Mouse (Mus musculus) granulocyte monocyte progenitor cell, adult 5-6 weeks (primary cell): ENCODE results near the gene Chka. TPM values are rescaled to one million over a fixed set of nuclear protein-coding genes. Genes with fewer than 3 reads are reported as not detected.
A peak's percentile ranks its signal among the peaks of the same experiment; 100 is the strongest.

Experiments used
- ATAC-seq: replicated peaks from 2 replicates; pipeline ENCODE4 v1.8.0; 2016; ENCODE audit warnings: mild to moderate bottlenecking, moderate TSS enrichment, inconsistent platforms; ENCODE audit not compliant: poor library complexity, severe bottlenecking
- total RNA-seq, 2 experiments: library from RNA; stranded (forward) in 1 of 2; stranded (reverse) in 1 of 2; fragments of 200-712, 200-1000 nt in 1 of 2; fragments of >200 nt in 1 of 2; fragmentation: Nextera tagmentation in 1 of 2; gene quantifications; 2 replicates each; pipeline ENCODE4 v1.2.3; 2014 to 2017

The Chka gene
- total RNA-seq, 2 experiments from 2014 or later, result 30.2 to 32.7 TPM

GRCm38 (mm10) chr19:3907876-3908660, 56.5 kb downstream of the Chka start:
- no peak for ATAC-seq

- ATAC-seq, result no peak
These were observed 58.6 kb downstream of the Chka start for GRCm38 (mm10) chr19:3910206-3910605.

- peak; percentile 84 for ATAC-seq
These were observed 61.0 kb downstream of the Chka start, which contains the start of gene Ndufs8 for GRCm38 (mm10) chr19:3912337-3913204. TSS of gene Ndufs8 (minus strand) at chr19:3912774.

- no peak for ATAC-seq
These were observed 62.1 kb downstream of the Chka start for GRCm38 (mm10) chr19:3913692-3914091.

DNA sequence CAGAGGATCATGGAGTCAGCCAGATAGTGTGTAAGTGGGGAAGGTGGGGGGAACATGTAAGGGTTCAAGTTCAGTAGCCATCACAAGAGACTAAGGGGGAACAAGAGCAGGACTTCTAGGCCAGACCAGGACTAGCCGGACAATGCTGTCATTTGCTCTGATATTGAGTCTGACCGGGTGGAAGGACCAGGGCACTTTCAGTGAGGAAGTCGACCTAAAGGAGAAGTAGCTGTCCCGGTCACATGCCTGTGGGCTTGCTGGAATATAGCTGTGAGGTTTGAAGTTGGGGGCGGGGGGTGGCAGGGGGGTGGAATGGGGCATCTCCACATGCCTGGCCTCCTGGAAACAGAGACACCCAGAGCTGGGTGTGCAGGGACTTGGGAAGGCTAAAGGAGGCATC, 63.0 kb downstream of the Chka start:
- ATAC-seq, result peak; percentile 38

GRCm38 (mm10) chr19:3916727-3917126, 65.2 kb downstream of the Chka start:
- ATAC-seq, result no peak

DNA sequence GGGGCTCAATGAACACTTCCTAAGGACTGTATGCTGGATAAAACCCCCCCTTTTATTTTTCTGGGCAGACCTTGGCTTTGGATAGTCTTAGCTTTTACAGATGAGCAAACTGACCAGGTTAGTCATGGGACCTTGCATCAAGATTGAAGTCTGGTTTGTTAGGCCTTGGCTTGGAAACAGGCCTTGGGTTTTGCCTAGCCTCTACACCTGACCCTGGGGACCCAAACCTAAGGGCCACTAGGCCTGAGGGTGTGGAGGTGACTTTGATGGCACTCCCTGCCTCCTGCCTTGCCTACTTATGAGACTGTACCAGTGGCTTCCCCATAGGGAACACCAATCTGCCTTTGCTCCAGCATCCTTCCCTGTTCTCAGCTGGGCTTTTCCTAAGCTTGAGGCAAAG, 68.4 kb downstream of the Chka start:
- no peak for ATAC-seq

DNA sequence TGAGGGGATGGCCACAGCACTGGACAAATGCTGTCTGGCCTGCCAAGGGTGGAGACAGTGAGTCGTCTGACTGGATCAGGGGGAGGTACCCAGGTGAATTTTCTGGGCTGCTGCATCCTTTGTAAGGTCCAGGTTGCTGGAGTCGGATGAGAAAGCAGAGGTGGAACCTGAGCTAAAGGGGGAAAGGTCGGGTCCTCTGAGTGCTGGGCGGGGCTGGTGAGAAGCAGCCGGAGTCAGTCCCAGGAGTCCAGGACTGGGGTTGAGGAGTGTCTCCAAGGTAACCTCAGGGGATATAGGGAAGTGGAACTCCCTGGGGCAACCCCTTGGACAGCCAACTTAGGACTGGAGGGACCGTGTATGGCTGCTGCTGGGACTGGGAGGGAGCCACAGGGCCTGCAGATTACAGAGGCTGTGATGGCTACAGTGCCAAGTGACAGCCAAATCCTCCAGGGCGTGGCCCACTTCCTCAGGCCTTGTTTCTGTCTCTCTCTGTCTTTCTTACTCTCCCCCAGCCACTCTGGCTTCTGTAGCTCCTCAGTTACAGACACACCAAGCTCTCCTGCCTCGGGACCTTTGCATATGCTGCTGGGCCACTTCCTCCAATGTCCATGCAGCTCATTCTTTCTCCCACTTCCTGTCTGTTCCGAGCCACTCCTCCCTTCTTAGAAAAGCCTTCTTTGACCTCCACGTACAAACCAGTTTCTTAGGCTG, 71.2 kb downstream of the Chka start:
- ATAC-seq, result peak; percentile 75

- ATAC-seq, result peak; percentile 43
These were observed 72.0 kb downstream of the Chka start for GRCm38 (mm10) chr19:3923586-3923985.

DNA sequence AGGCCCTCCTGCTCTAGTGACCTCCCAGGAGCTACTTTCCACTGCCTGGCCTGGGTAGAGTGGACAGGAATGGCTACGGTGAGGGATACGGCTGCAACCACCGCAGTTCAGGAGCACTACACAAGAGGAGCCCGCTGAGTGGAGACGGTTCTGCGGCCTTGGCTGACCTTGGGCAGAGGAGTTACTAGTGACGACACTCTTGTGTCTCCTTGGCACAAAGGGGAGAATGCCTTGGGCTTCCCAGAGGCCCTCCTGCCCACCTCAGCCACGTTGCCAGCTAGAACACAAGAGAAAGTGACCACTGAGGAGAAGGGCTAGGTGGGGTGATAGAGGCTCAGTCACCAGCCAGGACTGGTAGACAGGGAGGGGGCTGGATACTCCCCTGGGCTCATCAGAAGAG, 72.6 kb downstream of the Chka start:
- ATAC-seq, result no peak

DNA sequence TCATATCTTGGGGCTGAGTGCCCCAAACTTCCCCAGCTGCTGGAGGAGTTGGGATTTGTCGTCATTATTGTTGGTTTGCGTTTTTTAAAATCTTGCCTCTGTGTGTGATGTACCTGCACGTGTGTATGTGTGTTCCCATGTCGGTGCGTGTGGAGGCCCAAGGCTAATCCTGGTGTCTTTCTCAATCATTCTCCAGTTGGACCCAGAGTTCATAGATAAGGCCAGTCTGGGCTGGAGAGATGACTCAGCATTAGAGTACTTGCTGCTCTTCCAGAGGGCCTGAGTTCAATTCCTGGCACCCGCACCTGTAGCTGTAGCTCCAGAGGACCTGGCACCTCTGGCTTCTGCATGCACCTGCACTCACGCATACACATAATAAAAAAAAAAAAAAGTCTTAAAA, 73.3 kb downstream of the Chka start:
- ATAC-seq, result no peak

DNA sequence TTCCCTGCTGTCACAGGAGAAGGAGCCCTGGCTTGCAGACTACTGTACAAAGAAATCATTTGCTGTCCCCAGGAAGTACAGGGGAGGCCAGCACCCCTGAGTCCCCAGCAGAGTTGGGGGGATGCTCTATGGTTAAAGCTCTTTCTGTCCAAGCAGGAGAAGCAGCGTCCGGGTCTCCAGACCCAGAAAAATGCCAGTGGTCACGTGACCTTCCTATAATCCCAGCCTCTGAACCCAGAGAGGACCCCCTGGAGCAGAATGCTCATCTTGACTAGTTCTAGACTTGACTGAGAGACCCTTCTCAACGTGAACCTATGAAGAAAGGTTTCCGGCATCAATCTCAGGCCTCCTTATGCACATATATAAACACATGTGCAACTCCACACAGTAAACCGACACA, 74.3 kb downstream of the Chka start:
- ATAC-seq, result no peak

DNA sequence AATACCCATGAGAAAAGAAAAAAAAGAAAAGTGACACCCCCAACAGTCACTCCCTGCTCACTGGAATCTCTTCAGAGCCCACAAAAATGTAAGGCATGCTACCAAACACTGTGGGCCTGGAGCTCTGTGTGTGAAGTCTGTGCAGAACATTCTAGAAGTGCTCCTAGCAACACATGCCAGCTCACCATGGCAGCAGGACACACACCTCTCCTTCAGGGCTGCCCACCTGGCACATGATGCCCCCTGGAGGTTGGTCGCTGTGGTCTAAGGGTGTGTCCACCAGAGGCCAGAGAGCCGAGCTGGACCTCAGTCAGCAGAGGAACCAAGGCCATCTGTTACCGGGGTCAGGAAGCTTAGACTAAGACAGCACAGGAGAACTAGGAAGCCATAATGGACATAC, 74.7 kb downstream of the Chka start:
- ATAC-seq, result no peak

DNA sequence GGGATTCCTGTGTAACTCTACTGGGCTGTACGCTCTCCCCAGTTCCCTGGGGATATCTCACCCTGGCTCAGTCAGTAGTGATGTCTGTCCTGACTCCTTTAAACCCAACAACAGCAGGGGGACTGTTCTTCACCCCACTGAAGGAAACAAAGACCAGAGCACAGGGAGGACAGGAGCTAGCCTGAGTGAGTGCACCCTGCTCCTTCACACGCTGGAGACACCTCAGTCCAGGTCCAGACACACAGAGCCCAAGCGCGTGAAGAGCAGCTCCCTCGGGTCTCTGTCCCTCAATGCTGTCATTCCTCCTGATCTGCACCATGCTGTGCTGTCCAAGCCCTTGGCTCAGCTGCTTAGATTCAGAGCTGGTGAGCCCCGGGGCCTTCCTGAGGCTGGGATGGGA, 75.1 kb downstream of the Chka start:
- ATAC-seq, result no peak

GRCm38 (mm10) chr19:3927989-3928388, 76.4 kb downstream of the Chka start:
- no peak for ATAC-seq

DNA sequence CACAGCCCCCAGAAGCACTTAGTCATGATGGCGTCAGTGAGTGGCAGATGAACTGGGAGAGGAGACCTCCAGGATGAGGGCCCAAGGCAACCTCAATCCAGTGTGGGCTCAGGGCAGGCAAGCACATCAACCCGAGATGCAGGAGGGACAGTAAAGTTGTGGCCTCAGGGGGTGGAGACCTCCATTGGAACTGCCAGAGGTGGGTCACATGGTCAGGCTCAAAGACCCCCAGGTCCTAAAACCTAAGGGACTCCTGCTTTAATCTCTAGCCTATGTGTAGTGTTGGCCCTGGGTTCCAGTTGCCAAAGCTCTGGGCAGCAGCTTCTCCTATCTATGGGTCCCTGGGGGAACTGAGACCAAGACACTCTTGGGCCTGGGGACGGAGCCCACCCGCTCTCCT, 77.2 kb downstream of the Chka start:
- ATAC-seq, result no peak

DNA sequence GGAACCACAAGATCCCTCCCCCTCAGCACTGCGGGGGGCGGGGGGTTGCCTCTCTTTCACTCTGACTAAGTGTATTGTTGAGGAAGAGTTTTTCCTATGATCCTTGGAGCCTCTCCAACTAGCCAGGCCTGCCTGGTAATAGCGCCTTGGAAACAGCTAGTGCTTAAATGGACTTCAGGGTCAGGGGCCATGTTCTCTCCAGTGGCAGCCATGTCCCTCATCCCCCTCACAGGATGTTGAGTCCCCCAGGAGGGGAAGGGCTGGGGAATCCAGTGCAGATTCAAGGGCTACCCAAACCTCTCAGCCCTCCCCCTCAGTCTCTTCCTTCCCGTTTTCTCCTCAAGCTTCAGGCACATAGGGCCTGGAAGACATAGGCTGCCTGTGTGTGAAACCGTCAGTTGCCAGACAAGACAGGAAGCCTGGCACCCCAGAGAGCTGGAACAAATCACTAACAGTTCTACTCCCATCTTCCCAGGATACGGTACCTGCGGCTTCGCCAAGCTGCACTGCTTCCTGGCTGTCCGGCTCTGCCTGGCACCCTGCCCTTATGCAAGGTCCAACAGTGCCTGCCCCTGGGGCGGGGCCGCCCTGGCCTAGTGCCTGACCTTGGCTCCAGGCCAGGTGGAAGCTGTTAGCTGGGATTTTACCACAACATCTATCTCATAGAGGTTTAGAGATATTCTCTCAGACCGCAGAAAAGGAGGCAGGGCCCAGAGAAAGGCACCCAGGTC, 77.8 kb downstream of the Chka start, which contains the start of gene Aldh3b1:
TSS of gene Aldh3b1 (minus strand) at position 598 of the 731 bp plus-strand sequence.
- ATAC-seq, result peak; percentile 69

- no peak for ATAC-seq
These were observed 78.9 kb downstream of the Chka start for GRCm38 (mm10) chr19:3930262-3931057.

DNA sequence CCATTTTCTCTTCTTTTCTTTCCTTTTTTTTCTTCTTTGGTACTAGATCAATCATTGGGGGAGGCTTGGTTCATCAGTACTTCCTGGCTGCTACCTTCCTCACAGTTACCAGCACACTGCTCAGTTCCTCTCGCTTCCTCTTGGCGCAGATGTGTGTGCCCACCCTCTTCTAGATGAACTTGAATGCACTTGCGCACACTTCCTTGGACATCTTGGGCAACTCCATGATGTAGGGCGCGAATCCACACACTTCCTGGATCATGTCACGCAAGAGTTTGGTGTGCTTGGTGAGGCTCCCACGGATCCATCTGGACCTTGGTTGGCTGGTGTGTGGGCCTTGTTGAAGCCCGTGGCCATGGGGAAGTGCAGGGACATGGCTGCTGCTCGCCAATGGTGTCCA, 80.1 kb downstream of the Chka start:
- ATAC-seq, result peak; percentile 52
